Mouse (Mus musculus): ENCODE measurements at regions not wholly inside any gene's neighbourhood (a gene's known extent, or its start where the extent isn't known, plus 50 kb on each side); places are given as distances from the start of the nearest gene placed in this dataset.
"Not testable (repeated sequence)": the region's sequence is repeated elsewhere in the genome, so short reads cannot be mapped to it uniquely, and the experiment has no call there.

- not testable (repeated sequence) for H3K27me3 ChIP-seq (ENCODE audit: control insufficient read depth, insufficient read depth, low read length); H3K27ac ChIP-seq; DNase-seq (ENCODE audit: low spot score); H3K4me3 ChIP-seq (replicated peaks; ENCODE audit: low read length); ATAC-seq (ENCODE audit: low FRiP score); H3K4me2 ChIP-seq (replicated peaks); H3K9me3 ChIP-seq (ENCODE audit: control insufficient read depth, low read length); H3K9ac ChIP-seq; H3K36me3 ChIP-seq (replicated peaks; ENCODE audit: control insufficient read depth, insufficient read depth); H3K4me1 ChIP-seq (replicated peaks; ENCODE audit: control insufficient read depth, insufficient read depth, low read length)
- WGBS: 100% methylated on average over 2 of the region's 2 CpGs
These were observed 59.2 kb upstream of the Atp1b1 start for GRCm38 (mm10) chr1:164517362-164517761.

GRCm38 (mm10) chr1:164511628-164512385 lies 53.7 kb upstream of the Atp1b1 start:
- Histone ChIP-seq H3K4me2 (replicated peaks) (no peak overlapping the region), H3K4me1 (replicated peaks; ENCODE audit: control insufficient read depth, insufficient read depth, low read length) (no peaks in the 10 kb centered on the region), H3K9ac (no peak overlapping the region), H3K4me3 (replicated peaks; ENCODE audit: low read length) (no peak overlapping the region), H3K27ac (no peak overlapping the region), H3K27me3 (ENCODE audit: control insufficient read depth, insufficient read depth, low read length) (no peaks in the 10 kb centered on the region), H3K36me3 (replicated peaks; ENCODE audit: control insufficient read depth, insufficient read depth) (no peaks in the 10 kb centered on the region), H3K9me3 (ENCODE audit: control insufficient read depth, low read length) (no peaks in the 10 kb centered on the region)
- DNase-seq (ENCODE audit: low spot score) (no peak), ATAC-seq (ENCODE audit: low FRiP score) (no peak)
- WGBS: 94% methylated on average over 7 of the region's 7 CpGs

GRCm38 (mm10) chr1:164509226-164509625 lies 51.1 kb upstream of the Atp1b1 start:
- H3K9me3 ChIP-seq (ENCODE audit: control insufficient read depth, low read length): no peaks in the 10 kb centered on the region
- no peak overlapping the region for H3K27ac ChIP-seq
- H3K4me1 ChIP-seq (replicated peaks; ENCODE audit: control insufficient read depth, insufficient read depth, low read length): no peaks in the 10 kb centered on the region
- ATAC-seq (ENCODE audit: low FRiP score) (no peak), DNase-seq (ENCODE audit: low spot score) (no peak)
- no peak overlapping the region for H3K4me2 ChIP-seq (replicated peaks)
- H3K36me3 ChIP-seq (replicated peaks; ENCODE audit: control insufficient read depth, insufficient read depth): no peaks in the 10 kb centered on the region
- WGBS: 85% methylated on average over 1 of the region's 1 CpGs
- H3K27me3 ChIP-seq (ENCODE audit: control insufficient read depth, insufficient read depth, low read length): no peaks in the 10 kb centered on the region
- H3K9ac ChIP-seq: no peak overlapping the region
- H3K4me3 ChIP-seq (replicated peaks; ENCODE audit: low read length): no peak overlapping the region

GRCm38 (mm10) chr1:164508556-164508955 lies 50.4 kb upstream of the Atp1b1 start:
- H3K4me3 ChIP-seq (replicated peaks; ENCODE audit: low read length): no peak overlapping the region
- no peak for DNase-seq (ENCODE audit: low spot score)

DNA sequence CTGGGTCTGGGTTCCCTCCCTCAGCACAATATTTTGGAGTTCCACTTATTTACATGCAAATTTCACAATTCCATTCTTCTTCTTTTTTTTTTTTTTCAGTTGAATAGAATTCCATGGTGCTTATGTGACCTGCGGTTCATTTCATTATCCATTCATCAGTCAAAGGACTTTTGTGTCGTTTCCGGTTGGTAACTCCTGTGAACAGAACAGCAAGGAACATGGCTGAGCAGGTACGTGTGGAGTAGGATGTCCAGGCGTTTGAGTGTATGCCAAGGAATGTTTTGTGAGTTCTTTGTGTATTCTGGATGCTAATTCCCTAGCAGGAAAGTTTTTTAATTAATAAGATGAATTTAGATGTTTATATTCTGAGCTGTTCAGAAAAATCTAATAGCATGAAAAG lies 50.0 kb upstream of the Atp1b1 start:
- Histone ChIP-seq H3K4me2 (replicated peaks) (no peak overlapping the region), H3K36me3 (replicated peaks; ENCODE audit: control insufficient read depth, insufficient read depth) (no peaks in the 10 kb centered on the region), H3K27ac (no peak overlapping the region), H3K27me3 (ENCODE audit: control insufficient read depth, insufficient read depth, low read length) (no peaks in the 10 kb centered on the region), H3K4me3 (replicated peaks; ENCODE audit: low read length) (no peak overlapping the region), H3K9me3 (ENCODE audit: control insufficient read depth, low read length) (no peaks in the 10 kb centered on the region), H3K9ac (no peak overlapping the region), H3K4me1 (replicated peaks; ENCODE audit: control insufficient read depth, insufficient read depth, low read length) (no peaks in the 10 kb centered on the region)
- 12% methylated on average over 5 of the region's 5 CpGs for WGBS
- DNase-seq (ENCODE audit: low spot score): no peak
- ATAC-seq (ENCODE audit: low FRiP score): no peak

More at GRCm38 (mm10) chr1:164508556-164508955, 50.4 kb upstream of the Atp1b1 start:
- WGBS: 76% methylated on average over 8 of the region's 8 CpGs
- no peak overlapping the region for H3K27ac ChIP-seq
- no peaks in the 10 kb centered on the region for H3K9me3 ChIP-seq (ENCODE audit: control insufficient read depth, low read length)
- ATAC-seq (ENCODE audit: low FRiP score): no peak
- H3K9ac ChIP-seq: no peak overlapping the region
- no peak overlapping the region for H3K4me2 ChIP-seq (replicated peaks)
- no peaks in the 10 kb centered on the region for H3K27me3 ChIP-seq (ENCODE audit: control insufficient read depth, insufficient read depth, low read length)
- H3K36me3 ChIP-seq (replicated peaks; ENCODE audit: control insufficient read depth, insufficient read depth): no peaks in the 10 kb centered on the region
- no peaks in the 10 kb centered on the region for H3K4me1 ChIP-seq (replicated peaks; ENCODE audit: control insufficient read depth, insufficient read depth, low read length)
